Mouse (Mus musculus) heart, postnatal 10 days (tissue): ENCODE data around the gene Neu2. TPM values are rescaled to one million over a fixed set of nuclear protein-coding genes. Genes with fewer than 3 reads are reported as not detected.

ENCODE experiments used
- DNase-seq, 2 experiments: peaks; one replicate each; pipeline ENCODE4 v3.0.0; 2021
- intact Hi-C: fragments of 180-260 bp; cut with DNase I; formaldehyde crosslinking; loops from one replicate; pipeline ENCODE4 v1.15.1; 2025
- total RNA-seq, 2 experiments: library from RNA; stranded (reverse); gene quantifications; 2 replicates each; pipeline ENCODE4 v1.2.3; 2021

Neu2 gene
- total RNA-seq, 2 experiments from 2014 or later, result not detected

DNA sequence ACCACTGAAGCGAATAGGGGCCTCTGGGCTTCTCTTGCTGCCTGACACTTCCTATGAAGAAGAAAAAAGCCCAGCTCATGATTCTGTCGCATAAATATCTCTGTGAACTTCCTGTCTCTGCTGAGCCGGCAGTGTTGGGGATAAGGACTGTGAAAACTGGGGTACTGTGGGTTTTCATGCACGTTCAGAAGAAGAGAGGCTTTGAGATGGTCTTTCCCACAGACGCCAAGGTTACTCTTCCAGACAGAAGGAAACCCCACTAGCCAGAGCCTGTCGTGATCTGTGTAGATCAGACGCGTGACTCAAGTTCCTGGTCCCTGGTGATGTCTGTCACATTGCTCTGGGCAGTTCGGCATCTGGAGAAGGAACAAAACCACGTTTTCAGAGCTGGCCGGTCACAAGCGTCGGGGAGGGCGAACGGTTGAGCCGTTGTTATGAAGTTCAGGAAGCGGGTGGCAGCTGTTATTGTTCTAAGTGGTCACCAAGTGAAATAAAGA, 130.5 kb downstream of the Neu2 start:
- intact Hi-C loops, result no loop called here
- peak; percentile 41 to 54 for DNase-seq

DNA sequence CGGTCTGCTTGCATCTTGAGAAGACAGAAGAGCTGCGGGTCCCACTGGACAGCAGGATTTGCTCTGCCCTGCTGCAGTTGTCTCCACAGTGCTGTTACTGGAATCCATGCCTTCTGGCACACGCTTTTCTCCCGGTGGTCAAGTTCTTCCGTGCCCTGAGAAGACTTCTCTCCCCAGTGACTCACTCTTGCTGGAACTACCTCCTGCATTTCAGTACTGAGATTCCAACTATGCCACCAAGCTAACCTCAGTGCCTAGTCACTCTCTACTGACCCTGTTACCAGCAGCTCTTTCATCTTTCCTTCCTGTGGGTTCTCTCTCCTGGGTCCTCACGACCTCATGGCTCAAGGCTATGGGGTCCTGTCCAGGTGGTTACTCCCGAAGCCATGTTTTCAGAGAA, 133.3 kb downstream of the Neu2 start:
- intact Hi-C loops, result no loop called here
- DNase-seq, result no peak

DNA sequence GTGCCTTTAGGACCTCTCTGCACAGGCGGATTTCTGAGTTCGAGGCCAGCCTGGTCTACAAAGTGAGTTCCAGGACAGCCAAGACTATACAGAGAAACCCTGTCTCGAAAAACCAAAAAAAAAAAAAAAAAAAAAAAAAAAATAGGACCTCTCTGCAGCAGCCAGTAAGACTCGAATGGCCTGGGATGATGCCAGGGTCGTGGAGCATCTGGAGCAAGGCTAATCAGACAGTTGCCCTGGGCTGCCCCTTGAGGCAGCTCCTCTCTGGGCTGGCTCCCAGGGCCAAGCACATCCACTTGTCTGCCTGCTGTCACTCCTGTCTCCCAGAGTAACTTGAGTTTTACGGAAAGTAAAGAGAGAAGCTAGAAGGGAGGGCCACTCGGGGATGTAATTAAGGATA, 135.4 kb downstream of the Neu2 start:
- no peak for DNase-seq
- intact Hi-C loops, result no loop called here

DNA sequence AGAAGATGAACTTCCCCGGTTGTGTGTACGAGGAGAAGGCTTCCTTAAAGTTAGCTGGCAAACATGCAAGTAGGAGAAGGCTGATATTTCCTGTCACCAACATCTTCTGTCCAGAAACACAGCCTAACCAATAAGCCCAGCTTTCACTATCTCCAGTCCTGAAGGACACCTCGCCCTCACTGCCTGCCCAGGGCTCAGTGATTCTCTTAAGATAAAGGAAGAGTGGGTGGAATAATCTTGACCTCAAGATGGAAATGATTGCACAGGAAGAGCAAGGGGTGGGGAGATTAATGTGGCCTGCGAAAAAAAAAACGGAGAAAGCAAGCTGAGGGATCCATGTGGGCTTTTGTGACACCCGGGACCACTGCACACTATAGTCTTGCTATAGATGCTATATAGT, 136.1 kb downstream of the Neu2 start:
- intact Hi-C loops, result no loop called here
- DNase-seq, result no peak

Other genes with a start within 250 kb of the Neu2 start
- gene Efhd1, start 245.5 kb upstream of the Neu2 start, total RNA-seq, result 1 to 10 TPM; 6.4 to 6.8 TPM
- 10 to 100 TPM; 46.6 to 53.5 TPM for gene Gigyf2, start 182.9 kb upstream of the Neu2 start, total RNA-seq
- not detected for gene Kcnj13, start 115.2 kb upstream of the Neu2 start, total RNA-seq
- gene Snorc, start 39.6 kb upstream of the Neu2 start, total RNA-seq, result not detected
- gene Ngef, start 64.0 kb downstream of the Neu2 start, total RNA-seq, result under 1 TPM; 0.32 to 0.36 TPM
- gene Inpp5d, start 110.4 kb downstream of the Neu2 start, total RNA-seq, result 10 to 100 TPM; 13.6 to 17.4 TPM
- gene Atg16l1, start 246.0 kb downstream of the Neu2 start, total RNA-seq, result 10 to 100 TPM; 25.6 to 27.9 TPM